Mouse (Mus musculus) left cerebral cortex, postnatal 25 days (tissue): ENCODE measurements around the gene Cdkl4. TPM values are rescaled to one million over a fixed set of nuclear protein-coding genes. Genes with fewer than 3 reads are reported as not detected.
"Not testable (repeated sequence)": the region's sequence is repeated elsewhere in the genome, so short reads cannot be mapped to it uniquely, and the experiment has no call there.

Experiments used
- DNase-seq, 2 experiments: peaks; one replicate each; pipeline ENCODE4 v3.0.0; 2022; ENCODE audit warnings: low spot score in 2 of 2, mixed read lengths in 1 of 2
- intact Hi-C: fragments of 180-260 bp; cut with DNase I; formaldehyde crosslinking; loops from one replicate; pipeline ENCODE4 v1.15.1; 2025
- total RNA-seq, 2 experiments: library from RNA; stranded (reverse); gene quantifications; 2 replicates each; pipeline ENCODE4 v1.2.3; 2021

Gene Cdkl4
- total RNA-seq, 2 experiments from 2014 or later, result 18.2 to 23.0 TPM

- intact Hi-C loops, result no loop called here
- no peak for DNase-seq
These were observed 9.2 kb downstream of the Cdkl4 start for GRCm38 (mm10) chr17:80568441-80568840.

- peak; percentile 48 to 61 for DNase-seq
- intact Hi-C loops, result no loop called here
These were observed 13.0 kb downstream of the Cdkl4 start for GRCm38 (mm10) chr17:80564611-80564924.

- DNase-seq, intact Hi-C loops: not testable (repeated sequence)
These were observed 13.6 kb downstream of the Cdkl4 start for GRCm38 (mm10) chr17:80563762-80564610.

- no peak for DNase-seq
- intact Hi-C loops, result no loop called here
These were observed 14.8 kb downstream of the Cdkl4 start for GRCm38 (mm10) chr17:80562792-80563191.

- DNase-seq, result peak; percentile 76 to 81
- intact Hi-C loops, result loop anchor here (1.0 kb wide), 1 partner anchor 104 kb away; no protein-coding TSS in a partner anchor
These were observed 16.8 kb downstream of the Cdkl4 start for GRCm38 (mm10) chr17:80560669-80561401.

GRCm38 (mm10) chr17:80559745-80560144, 17.9 kb downstream of the Cdkl4 start:
- no peak for DNase-seq
- intact Hi-C loops, result loop anchor here (1.0 to 5.0 kb wide), 2 partner anchors 102 to 267 kb away; partner anchors contain the start of genes Dhx57 and Morn2

- DNase-seq, result peak in 1 of 2 experiments; percentile 30
- intact Hi-C loops, result loop anchor here (5.0 kb wide), 1 partner anchor 267 kb away; the partner anchor contains the start of genes Dhx57 and Morn2
These were observed 18.6 kb downstream of the Cdkl4 start for GRCm38 (mm10) chr17:80559050-80559449.

GRCm38 (mm10) chr17:80558583-80558982, 19.0 kb downstream of the Cdkl4 start:
- intact Hi-C loops, result loop anchor here (5.0 kb wide), 1 partner anchor 266 kb away; the partner anchor contains the start of genes Dhx57 and Morn2
- no peak for DNase-seq

- intact Hi-C loops, result loop anchor here (5.0 kb wide), 1 partner anchor 265 kb away; the partner anchor contains the start of genes Dhx57 and Morn2
- DNase-seq, result no peak
These were observed 20.2 kb downstream of the Cdkl4 start for GRCm38 (mm10) chr17:80557461-80557860.

GRCm38 (mm10) chr17:80553318-80554270, 24.0 kb downstream of the Cdkl4 start:
- DNase-seq, result peak; percentile 79 to 89
- intact Hi-C loops, result loop anchor here (1.0 kb wide), 1 partner anchor 70 kb away; no protein-coding TSS in a partner anchor

GRCm38 (mm10) chr17:80552653-80553052, 25.0 kb downstream of the Cdkl4 start:
- no peak for DNase-seq
- intact Hi-C loops, result loop anchor here (1.0 kb wide), 1 partner anchor 69 kb away; no protein-coding TSS in a partner anchor

- DNase-seq, result no peak
- intact Hi-C loops, result no loop called here
These were observed 26.6 kb downstream of the Cdkl4 start for GRCm38 (mm10) chr17:80550981-80551380.

GRCm38 (mm10) chr17:80546846-80547245, 30.8 kb downstream of the Cdkl4 start:
- intact Hi-C loops, result no loop called here
- no peak for DNase-seq

- intact Hi-C loops, result no loop called here
- DNase-seq, result no peak
These were observed 31.4 kb downstream of the Cdkl4 start for GRCm38 (mm10) chr17:80546227-80546626.

- intact Hi-C loops, result no loop called here
- peak in 1 of 2 experiments; percentile 25 for DNase-seq
These were observed 34.0 kb downstream of the Cdkl4 start for GRCm38 (mm10) chr17:80543646-80544045.

GRCm38 (mm10) chr17:80537136-80537535, 40.5 kb downstream of the Cdkl4 start:
- DNase-seq, result no peak
- intact Hi-C loops, result no loop called here

- peak in 1 of 2 experiments; percentile 26 for DNase-seq
- intact Hi-C loops, result no loop called here
These were observed 42.0 kb downstream of the Cdkl4 start for GRCm38 (mm10) chr17:80535633-80536032.

- intact Hi-C loops, DNase-seq: not testable (repeated sequence)
These were observed 46.3 kb downstream of the Cdkl4 start for GRCm38 (mm10) chr17:80531351-80531750.

GRCm38 (mm10) chr17:80523231-80523630, 54.4 kb downstream of the Cdkl4 start:
- intact Hi-C loops, result no loop called here
- no peak for DNase-seq
